Mouse (Mus musculus) c-Kit-negative CD71-positive TER-119-positive erythroid progenitor cells, embryonic 14.5 days (primary cell): ENCODE data around the gene Acox2.

Experiments
- DNase-seq: peaks from one replicate; pipeline ENCODE4 v3.0.0-alpha.2; 2013; ENCODE audit warnings: low read depth, low spot score

Acox2 gene

GRCm38 (mm10) chr14:8213803-8214224 lies 45.3 kb downstream of the Acox2 start, which contains the start of gene Kctd6:
Gene Kctd6, plus strand, starts transcription at chr14:8214140.
- peak; percentile 89 for DNase-seq

GRCm38 (mm10) chr14:8212996-8213395 lies 46.2 kb downstream of the Acox2 start:
- DNase-seq, result no peak

GRCm38 (mm10) chr14:8209896-8210295 lies 49.3 kb downstream of the Acox2 start:
- DNase-seq, result no peak

GRCm38 (mm10) chr14:8208876-8209275 lies 50.3 kb downstream of the Acox2 start:
- no peak for DNase-seq

- DNase-seq, result no peak
Measured at GRCm38 (mm10) chr14:8207543-8207942, 51.6 kb downstream of the Acox2 start.

- DNase-seq, result no peak
Measured at GRCm38 (mm10) chr14:8207105-8207504, 52.0 kb downstream of the Acox2 start.

- DNase-seq, result no peak
Measured at GRCm38 (mm10) chr14:8206179-8206910, 52.8 kb downstream of the Acox2 start.

GRCm38 (mm10) chr14:8201715-8202114 lies 57.4 kb downstream of the Acox2 start:
- DNase-seq, result no peak

GRCm38 (mm10) chr14:8200769-8201168 lies 58.4 kb downstream of the Acox2 start:
- no peak for DNase-seq

- no peak for DNase-seq
Measured at GRCm38 (mm10) chr14:8192727-8193126, 66.4 kb downstream of the Acox2 start.

- no peak for DNase-seq
Measured at GRCm38 (mm10) chr14:8191331-8191965, 67.7 kb downstream of the Acox2 start.

- no peak for DNase-seq
Measured at GRCm38 (mm10) chr14:8190556-8190955, 68.6 kb downstream of the Acox2 start.

GRCm38 (mm10) chr14:8186278-8187045 lies 72.7 kb downstream of the Acox2 start:
- DNase-seq, result no peak

GRCm38 (mm10) chr14:8183330-8183729 lies 75.8 kb downstream of the Acox2 start:
- peak; percentile 8 for DNase-seq

- DNase-seq, result no peak
Measured at GRCm38 (mm10) chr14:8180371-8181035, 78.7 kb downstream of the Acox2 start.

GRCm38 (mm10) chr14:8176251-8176650 lies 82.9 kb downstream of the Acox2 start:
- no peak for DNase-seq
